Mouse (Mus musculus): ENCODE results near the gene 1700013G24Rik.

1700013G24Rik gene

GRCm38 (mm10) chr4:137495501-137496100 is 42.5 kb downstream of the 1700013G24Rik start:
- no peak for DNase-seq (ENCODE audit: low spot score)

GRCm38 (mm10) chr4:137497367-137497766 is 44.3 kb downstream of the 1700013G24Rik start:
- no peak for DNase-seq (ENCODE audit: low spot score)

GRCm38 (mm10) chr4:137497892-137498722 is 45.0 kb downstream of the 1700013G24Rik start:
- DNase-seq (ENCODE audit: low spot score) = no peak

- no peak for DNase-seq (ENCODE audit: low spot score)
Measured at GRCm38 (mm10) chr4:137498882-137499583, 45.9 kb downstream of the 1700013G24Rik start.

GRCm38 (mm10) chr4:137500149-137500548 is 47.1 kb downstream of the 1700013G24Rik start:
- DNase-seq (ENCODE audit: low spot score) = no peak

- no peak for DNase-seq (ENCODE audit: low spot score)
Measured at GRCm38 (mm10) chr4:137500953-137501352, 47.9 kb downstream of the 1700013G24Rik start.

- DNase-seq (ENCODE audit: low spot score) = no peak
Measured at GRCm38 (mm10) chr4:137502183-137502582, 49.1 kb downstream of the 1700013G24Rik start.

- no peak for DNase-seq (ENCODE audit: low spot score)
Measured at GRCm38 (mm10) chr4:137502801-137503200, 49.7 kb downstream of the 1700013G24Rik start.

- DNase-seq (ENCODE audit: low spot score) = no peak
Measured at GRCm38 (mm10) chr4:137503509-137503971, 50.5 kb downstream of the 1700013G24Rik start.

All from embryo, embryonic 10 days (tissue).